13 mouse cellular contexts compared by ENCODE assay signal in the genomic region with DNA sequence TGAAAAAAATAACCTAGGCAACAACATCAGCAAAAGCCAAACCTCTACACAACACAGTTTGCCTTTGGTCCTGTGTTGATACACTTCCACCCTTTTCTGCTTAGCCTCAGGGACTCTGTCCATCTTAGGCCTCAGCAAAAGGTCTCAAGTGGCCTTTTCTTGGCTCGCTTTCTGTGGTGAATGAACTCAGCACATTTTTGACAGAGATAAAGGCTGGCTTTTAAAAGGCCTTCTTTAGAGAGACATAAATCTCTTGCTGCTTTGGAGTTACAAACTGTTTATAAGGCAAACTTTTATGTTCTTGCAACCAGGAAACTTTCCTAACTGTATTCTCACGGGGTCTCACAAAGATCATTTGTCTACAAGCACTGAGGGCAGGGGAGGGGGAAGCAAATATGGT.
DNase-seq lines count a peak whose midpoint lies in the region; ATAC-seq and TF ChIP-seq lines count a peak whose summit lies in the region.
"Had no signal": no experiment of that assay in that cellular context is flagged by ENCODE, and none has a peak within 500 bp of the region (broad histone marks: within the 10 kb centered on the region; RNA-seq: fewer than 3 reads in every experiment).

No protein-coding gene starts in this region.

- H3K4me1 ChIP-seq in kidney, embryonic 16.5 days (ENCODE audit: insufficient read depth, low read length) = no peaks in the 10 kb centered on the region
- no peaks in the 10 kb centered on the region for H3K4me1 ChIP-seq in hindbrain, embryonic 14.5 days (replicated peaks; ENCODE audit: control insufficient read depth, insufficient read depth, low read length)
- H3K4me1 ChIP-seq: neural tube, embryonic 15.5 days had no signal

- H3K36me3 ChIP-seq in kidney, embryonic 16.5 days (ENCODE audit: insufficient read depth, low read length) = no peaks in the 10 kb centered on the region
- no peaks in the 10 kb centered on the region for H3K36me3 ChIP-seq in hindbrain, embryonic 14.5 days (replicated peaks; ENCODE audit: control insufficient read depth, insufficient read depth)
- H3K36me3 ChIP-seq: neural tube, embryonic 15.5 days had no signal

- H3K4me3 ChIP-seq in kidney, embryonic 16.5 days (ENCODE audit: low read length) = no peak overlapping the region
- no peak overlapping the region for H3K4me3 ChIP-seq in gastrocnemius, adult 2 months
- no peak overlapping the region for H3K4me3 ChIP-seq in hindbrain, embryonic 14.5 days (replicated peaks; ENCODE audit: low read length)
- H3K4me3 ChIP-seq: neural tube, embryonic 15.5 days had no signal

- H3K9ac ChIP-seq in kidney, embryonic 16.5 days (replicated peaks; ENCODE audit: low read length) = no peak overlapping the region
- H3K9ac ChIP-seq in hindbrain, embryonic 14.5 days = no peak overlapping the region
- H3K9ac ChIP-seq: forebrain, postnatal 0 days; neural tube, embryonic 15.5 days had no signal

- no peaks in the 10 kb centered on the region for H3K27me3 ChIP-seq in kidney, embryonic 16.5 days (ENCODE audit: insufficient read depth, low read length)
- no peaks in the 10 kb centered on the region for H3K27me3 ChIP-seq in hindbrain, embryonic 14.5 days (ENCODE audit: control insufficient read depth, insufficient read depth, low read length)
- H3K27me3 ChIP-seq: neural tube, embryonic 15.5 days had no signal

- no peak for ATAC-seq in kidney, embryonic 16.5 days (ENCODE audit: low FRiP score, low TSS enrichment)
- ATAC-seq in hindbrain, embryonic 14.5 days (ENCODE audit: low FRiP score) = no peak
- ATAC-seq: forebrain, postnatal 0 days had no signal

- DNase-seq in kidney, adult 9 months = peak; percentile 50
- DNase-seq in adipocyte (ENCODE audit: low spot score) = peak; percentile 66
- peak; percentile 50 for DNase-seq in gastrocnemius, adult 2 months
- DNase-seq in kidney, postnatal 10 days = peak; percentile 48
- no peak for DNase-seq in hindbrain, embryonic 14.5 days (ENCODE audit: low spot score)
- no peak for DNase-seq in yolk sac, embryonic 10.5 days (ENCODE audit: low spot score)
- DNase-seq: cerebellum, postnatal 36 days; forebrain, postnatal 0 days; right cerebral cortex, postnatal 14 days; thymus, postnatal 25 days had no signal

- WGBS in kidney, embryonic 16.5 days = 55% methylated on average over 2 of the region's 2 CpGs
- WGBS in hindbrain, embryonic 14.5 days = 82% methylated on average over 2 of the region's 2 CpGs

- peaks cover under 1% of the 10 kb centered on the region; the same call in 1 of the 2 replicates for H3K9me3 ChIP-seq in kidney, embryonic 16.5 days (ENCODE audit: low read length)
- H3K9me3 ChIP-seq in hindbrain, embryonic 14.5 days (ENCODE audit: control insufficient read depth, low read length) = no peaks in the 10 kb centered on the region
- H3K9me3 ChIP-seq: neural tube, embryonic 15.5 days had no signal

- no peak for TF ChIP-seq CTCF in gastrocnemius, adult 2 months (IDR thresholded peaks at IDR 0.05)

- H3K27ac ChIP-seq in kidney, embryonic 16.5 days (ENCODE audit: low read length) = no peak overlapping the region
- peak overlapping the region; percentile 28; the same call in 1 of the 2 replicates for H3K27ac ChIP-seq in gastrocnemius, adult 2 months
- H3K27ac ChIP-seq in hindbrain, embryonic 14.5 days = no peak overlapping the region
- H3K27ac ChIP-seq: macrophage; neural tube, embryonic 15.5 days had no signal

- H3K4me2 ChIP-seq in kidney, embryonic 16.5 days (replicated peaks; ENCODE audit: low read depth, low read length) = no peak overlapping the region
- H3K4me2 ChIP-seq in hindbrain, embryonic 14.5 days (replicated peaks) = no peak overlapping the region
- H3K4me2 ChIP-seq: neural tube, embryonic 15.5 days had no signal

- intact Hi-C loops in gastrocnemius, adult 2 months (cut with DNase I) = no loop called here

Comparison
In these comparisons a context has a peak if more than half of its experiments do, and no peak if none do; other contexts are left out.
1. DNase-seq: peak in kidney, adult 9 months (single experiment), adipocyte (single experiment), gastrocnemius, adult 2 months (single experiment) and kidney, postnatal 10 days (single experiment); none in hindbrain, embryonic 14.5 days (single experiment) and yolk sac, embryonic 10.5 days (single experiment).